Mouse (Mus musculus): ENCODE results near the gene Epo. TPM values are rescaled to one million over a fixed set of nuclear protein-coding genes. Genes with fewer than 3 reads are reported as not detected.

Epo gene
- total RNA-seq, 2 experiments from 2014 or later = not detected

- DNase-seq (ENCODE audit: low spot score in 2 of 2) = no peak
Observed at GRCm38 (mm10) chr5:137523396-137524250, 9.4 kb downstream of the Epo start.

GRCm38 (mm10) chr5:137522711-137523110 lies 10.3 kb downstream of the Epo start:
- DNase-seq (ENCODE audit: low spot score in 2 of 2) = no peak

GRCm38 (mm10) chr5:137521861-137522260 lies 11.2 kb downstream of the Epo start:
- no peak for DNase-seq (ENCODE audit: low spot score in 2 of 2)

- DNase-seq (ENCODE audit: low spot score in 2 of 2) = no peak
Observed at GRCm38 (mm10) chr5:137519691-137520550, 13.1 kb downstream of the Epo start.

GRCm38 (mm10) chr5:137518436-137518835 lies 14.6 kb downstream of the Epo start, which contains the start of gene Gigyf1:
Gene Gigyf1 (plus strand): TSS chr5:137518548.
- DNase-seq (ENCODE audit: low spot score in 2 of 2) = no peak

- DNase-seq (ENCODE audit: low spot score in 2 of 2) = no peak
Observed at GRCm38 (mm10) chr5:137514811-137515210, 18.2 kb downstream of the Epo start.

- no peak for DNase-seq (ENCODE audit: low spot score in 2 of 2)
Observed at GRCm38 (mm10) chr5:137513951-137514721, 18.9 kb downstream of the Epo start.

GRCm38 (mm10) chr5:137512847-137513794 lies 19.9 kb downstream of the Epo start:
- no peak for DNase-seq (ENCODE audit: low spot score in 2 of 2)

- no peak for DNase-seq (ENCODE audit: low spot score in 2 of 2)
Observed at GRCm38 (mm10) chr5:137511706-137512105, 21.3 kb downstream of the Epo start.

GRCm38 (mm10) chr5:137510573-137511390 lies 22.3 kb downstream of the Epo start:
- DNase-seq (ENCODE audit: low spot score in 2 of 2) = no peak

GRCm38 (mm10) chr5:137510014-137510501 lies 23.0 kb downstream of the Epo start:
- DNase-seq (ENCODE audit: low spot score in 2 of 2) = peak; percentile 59 to 73

- no peak for DNase-seq (ENCODE audit: low spot score in 2 of 2)
Observed at GRCm38 (mm10) chr5:137504041-137504440, 29.0 kb downstream of the Epo start.

GRCm38 (mm10) chr5:137502667-137503110 lies 30.4 kb downstream of the Epo start:
- peak in 1 of 2 experiments; percentile 63 for DNase-seq (ENCODE audit: low spot score in 2 of 2)

- DNase-seq (ENCODE audit: low spot score in 2 of 2) = peak; percentile 98 to 100
Observed at GRCm38 (mm10) chr5:137501709-137502666, 31.1 kb downstream of the Epo start, which contains the start of gene Pop7. Gene Pop7 (minus strand): TSS chr5:137502518.

GRCm38 (mm10) chr5:137500186-137500585 lies 32.9 kb downstream of the Epo start:
- DNase-seq (ENCODE audit: low spot score in 2 of 2) = no peak

- DNase-seq (ENCODE audit: low spot score in 2 of 2) = no peak
Observed at GRCm38 (mm10) chr5:137493831-137494230, 39.2 kb downstream of the Epo start.

GRCm38 (mm10) chr5:137491559-137491958 lies 41.5 kb downstream of the Epo start:
- DNase-seq (ENCODE audit: low spot score in 2 of 2) = no peak

- DNase-seq (ENCODE audit: low spot score in 2 of 2) = no peak
Observed at GRCm38 (mm10) chr5:137487616-137488015, 45.4 kb downstream of the Epo start.
